Mouse (Mus musculus): ENCODE measurements around the gene Kcnb1.

The Kcnb1 gene

DNA sequence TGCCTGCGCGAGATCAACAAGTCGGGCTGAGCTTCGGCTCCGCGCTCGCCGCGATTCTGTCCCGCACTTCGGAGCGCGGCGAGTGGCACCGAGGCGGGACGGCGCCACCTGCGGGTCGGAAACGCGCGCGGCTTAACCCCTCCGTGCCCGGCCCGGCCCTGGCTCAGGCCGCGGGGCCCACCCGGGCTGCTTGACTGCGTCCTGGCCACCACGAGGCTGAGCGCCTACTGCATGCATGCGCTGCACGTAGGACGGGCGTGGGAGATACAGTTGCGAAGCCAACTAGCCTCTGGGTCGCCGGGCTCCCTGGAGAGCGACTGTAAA is at the start of gene Kcnb1:
TSS of gene Kcnb1 (minus strand) at position 80 of the 324 bp plus-strand sequence.
- in situ Hi-C loops (cut with MboI; ENCODE audit: unreplicated experiment in 2 of 2): no loop called here

DNA sequence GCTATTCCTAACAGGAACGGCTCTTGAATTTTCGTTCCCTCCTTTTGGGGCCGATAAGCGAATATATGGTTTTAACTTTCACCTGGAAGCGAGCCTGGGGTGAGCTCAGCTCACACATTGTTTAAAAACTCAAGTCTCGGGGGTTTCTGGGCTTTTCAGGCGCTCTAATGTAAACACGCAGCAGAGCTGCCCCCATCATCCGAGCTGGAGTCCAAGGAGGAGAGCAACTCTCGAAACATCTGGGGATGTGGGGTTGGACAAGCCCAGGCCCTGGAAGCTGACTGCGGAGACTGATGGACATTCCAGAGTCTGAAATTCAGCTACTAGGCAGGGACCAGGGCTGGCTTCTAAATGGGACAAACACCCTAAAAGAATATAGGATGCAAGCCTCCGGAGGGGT is 49.3 kb upstream of the Kcnb1 start:
- in situ Hi-C loops (cut with MboI; ENCODE audit: unreplicated experiment in 2 of 2): no loop called here

DNA sequence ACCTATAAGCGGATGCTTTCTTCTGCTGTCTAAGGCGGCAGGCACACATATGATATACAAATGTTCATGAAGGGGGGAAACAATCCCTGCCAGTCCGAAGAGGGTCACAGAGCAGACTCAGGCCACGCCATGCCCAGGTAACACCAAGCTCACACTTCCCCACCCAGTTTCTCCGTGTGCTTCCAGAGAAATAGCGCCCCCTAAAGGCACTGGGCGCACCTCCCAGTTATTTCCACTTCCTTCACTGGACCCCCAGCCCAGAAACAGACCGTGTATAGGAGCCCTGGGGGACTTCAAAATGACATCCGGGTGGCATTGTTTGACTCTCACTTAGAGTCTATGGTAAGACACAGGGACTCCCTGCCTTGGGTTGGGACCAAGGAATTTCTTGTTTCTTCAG is 47.3 kb upstream of the Kcnb1 start:
- in situ Hi-C loops (cut with MboI; ENCODE audit: unreplicated experiment in 2 of 2): no loop called here

- in situ Hi-C loops (cut with MboI; ENCODE audit: unreplicated experiment in 2 of 2): no loop called here
Observed at GRCm38 (mm10) chr2:167236174-167236573, 46.2 kb upstream of the Kcnb1 start.

DNA sequence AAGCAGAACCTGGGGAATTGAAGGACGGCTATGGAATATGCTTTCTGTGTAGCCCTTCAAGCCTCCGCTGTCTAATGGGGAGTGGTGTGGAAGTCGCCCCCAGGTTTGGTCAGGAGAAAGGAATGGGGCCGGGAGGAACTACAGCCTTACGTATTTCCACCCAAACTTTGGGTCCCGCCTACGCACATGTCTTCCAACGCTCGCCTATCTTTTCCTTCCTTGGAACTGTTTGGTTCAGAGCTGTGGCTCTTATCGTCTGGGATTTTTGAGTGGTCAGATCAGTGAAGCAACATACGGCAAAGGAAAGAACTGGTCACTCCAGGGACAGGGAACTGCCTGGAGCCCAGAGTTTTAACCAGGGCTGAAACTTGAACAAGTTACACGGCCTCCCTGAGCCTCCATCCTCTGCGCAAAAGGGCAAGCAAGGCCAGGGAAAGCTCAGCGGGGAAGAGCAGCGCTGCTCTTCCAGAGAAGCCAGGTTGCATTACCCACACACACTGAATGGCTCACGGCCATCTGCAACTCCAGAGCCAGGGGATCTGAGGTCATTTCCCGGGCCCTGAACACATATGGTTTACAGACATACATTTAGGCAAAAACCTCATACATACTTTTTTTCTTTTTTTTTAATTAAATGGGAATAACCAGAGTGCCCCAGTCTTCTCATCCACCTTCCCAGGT is 45.5 kb upstream of the Kcnb1 start:
- in situ Hi-C loops (cut with MboI; ENCODE audit: unreplicated experiment in 2 of 2): no loop called here

GRCm38 (mm10) chr2:167233771-167234170 is 43.8 kb upstream of the Kcnb1 start:
- in situ Hi-C loops (cut with MboI; ENCODE audit: unreplicated experiment in 2 of 2): no loop called here

- in situ Hi-C loops (cut with MboI; ENCODE audit: unreplicated experiment in 2 of 2): no loop called here
Observed at GRCm38 (mm10) chr2:167233009-167233335, 43.0 kb upstream of the Kcnb1 start.

DNA sequence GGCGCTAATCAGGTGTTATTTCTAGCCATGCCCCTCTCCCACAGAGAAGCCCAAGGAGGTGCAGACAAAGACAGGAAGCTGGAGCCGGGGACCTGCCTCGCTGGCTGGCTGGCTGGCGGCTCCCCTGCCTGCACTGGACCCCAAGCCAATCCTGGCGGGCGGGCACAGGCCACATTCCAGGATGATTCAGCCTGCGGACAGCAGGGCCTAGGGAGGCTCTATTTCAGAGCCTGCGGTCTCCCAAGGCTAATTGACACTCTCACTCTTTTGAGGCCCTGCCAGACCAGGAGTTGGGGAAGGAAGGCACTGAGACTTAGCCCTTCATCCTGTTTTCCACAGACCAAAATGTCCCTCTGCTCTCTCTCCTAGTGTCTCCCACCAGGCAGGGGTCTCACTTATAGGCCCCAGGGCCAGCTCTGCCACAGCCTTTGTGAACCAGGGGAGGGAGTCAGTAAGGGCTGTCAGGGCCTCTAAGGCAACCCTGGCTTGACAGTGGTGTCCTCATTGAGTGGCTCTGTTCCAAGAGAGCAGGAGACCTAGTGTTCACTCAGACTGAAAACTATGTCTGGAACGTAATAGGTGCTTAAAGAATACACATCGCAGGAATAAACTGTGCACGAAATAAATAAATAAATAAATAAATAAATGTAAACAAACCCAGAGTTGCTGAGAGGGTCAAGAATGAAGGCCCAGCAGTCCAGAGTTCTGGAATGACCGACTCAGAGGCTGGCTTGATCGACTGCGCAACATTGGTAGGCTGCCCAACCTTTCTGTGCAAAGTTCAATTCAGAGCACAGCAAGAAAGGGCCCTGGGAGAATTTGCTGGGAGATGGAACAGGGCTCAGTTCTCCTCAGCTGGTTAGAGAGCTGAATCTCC is 42.4 kb upstream of the Kcnb1 start:
- in situ Hi-C loops (cut with MboI; ENCODE audit: unreplicated experiment in 2 of 2): no loop called here

DNA sequence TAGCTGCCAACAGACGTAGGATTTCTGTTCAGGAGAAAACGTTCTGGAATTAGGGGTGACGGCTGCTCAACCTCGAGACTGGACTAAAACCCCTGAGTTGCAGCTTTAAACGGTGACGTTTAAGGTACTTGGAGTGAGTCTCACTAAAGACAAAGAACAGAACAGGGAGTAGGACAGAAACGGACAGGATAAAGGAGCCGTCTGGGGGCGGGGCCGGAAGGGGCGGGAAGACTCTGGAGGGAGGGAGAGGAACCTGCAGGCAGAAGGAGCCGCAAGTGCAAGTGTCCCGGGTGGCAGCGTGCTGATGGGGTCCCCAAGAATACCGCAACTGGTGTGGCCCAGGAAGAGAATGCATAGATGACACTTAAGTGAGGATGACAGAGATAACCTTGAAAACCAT is 40.6 kb upstream of the Kcnb1 start:
- in situ Hi-C loops (cut with MboI; ENCODE audit: unreplicated experiment in 2 of 2): no loop called here

GRCm38 (mm10) chr2:167224937-167225336 is 35.0 kb upstream of the Kcnb1 start:
- in situ Hi-C loops (cut with MboI; ENCODE audit: unreplicated experiment in 2 of 2): loop anchor here (5.0 to 25.0 kb wide), 5 partner anchors 52 to 1138 kb away; partner anchors contain the start of gene Slc9a8 (in 1 of the 2)

DNA sequence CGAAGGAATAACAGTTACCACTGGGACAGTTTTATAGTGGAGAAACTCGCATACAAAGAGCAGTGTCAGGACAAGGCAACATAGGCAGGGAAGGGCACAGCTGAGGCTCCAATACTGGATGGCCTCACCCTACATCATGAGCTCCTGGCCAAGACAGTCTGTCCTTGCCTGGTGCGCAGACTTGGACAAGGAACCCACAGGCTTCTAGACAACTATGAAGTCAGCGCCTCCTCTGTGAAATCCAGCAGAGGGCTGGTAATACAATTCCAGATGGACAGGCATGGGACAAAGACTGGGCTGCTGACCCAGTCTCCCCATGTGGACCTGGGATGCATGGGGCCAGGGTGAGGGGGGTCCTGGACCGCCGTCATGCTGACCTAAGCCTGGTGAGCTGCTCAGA is 34.2 kb upstream of the Kcnb1 start:
- in situ Hi-C loops (cut with MboI; ENCODE audit: unreplicated experiment in 2 of 2): loop anchor here (5.0 to 25.0 kb wide), 5 partner anchors 53 to 1137 kb away; partner anchors contain the start of gene Slc9a8 (in 1 of the 2)

DNA sequence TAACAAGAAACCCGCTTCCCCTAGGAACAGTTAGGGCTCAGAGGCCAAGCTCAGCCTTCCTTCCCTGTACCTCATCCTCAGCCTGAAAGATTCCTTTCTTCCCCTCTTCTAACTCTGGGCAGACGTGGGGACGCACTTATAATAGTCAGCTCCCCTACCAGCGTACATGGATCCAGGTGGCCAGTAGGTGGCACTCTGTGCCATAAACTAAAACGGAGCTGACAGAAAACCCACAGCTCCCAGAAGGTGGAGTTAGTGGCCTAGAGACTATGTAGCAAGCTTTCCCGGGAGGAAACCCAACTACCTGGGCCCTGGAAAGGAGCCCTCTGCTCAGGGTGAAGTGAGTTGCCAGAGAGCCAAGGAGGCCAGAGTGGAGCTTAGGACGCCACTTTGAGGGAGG is 32.2 kb upstream of the Kcnb1 start:
- in situ Hi-C loops (cut with MboI; ENCODE audit: unreplicated experiment in 2 of 2): loop anchor here (5.0 to 25.0 kb wide), 5 partner anchors 55 to 1135 kb away; partner anchors contain the start of gene Slc9a8 (in 1 of the 2)

DNA sequence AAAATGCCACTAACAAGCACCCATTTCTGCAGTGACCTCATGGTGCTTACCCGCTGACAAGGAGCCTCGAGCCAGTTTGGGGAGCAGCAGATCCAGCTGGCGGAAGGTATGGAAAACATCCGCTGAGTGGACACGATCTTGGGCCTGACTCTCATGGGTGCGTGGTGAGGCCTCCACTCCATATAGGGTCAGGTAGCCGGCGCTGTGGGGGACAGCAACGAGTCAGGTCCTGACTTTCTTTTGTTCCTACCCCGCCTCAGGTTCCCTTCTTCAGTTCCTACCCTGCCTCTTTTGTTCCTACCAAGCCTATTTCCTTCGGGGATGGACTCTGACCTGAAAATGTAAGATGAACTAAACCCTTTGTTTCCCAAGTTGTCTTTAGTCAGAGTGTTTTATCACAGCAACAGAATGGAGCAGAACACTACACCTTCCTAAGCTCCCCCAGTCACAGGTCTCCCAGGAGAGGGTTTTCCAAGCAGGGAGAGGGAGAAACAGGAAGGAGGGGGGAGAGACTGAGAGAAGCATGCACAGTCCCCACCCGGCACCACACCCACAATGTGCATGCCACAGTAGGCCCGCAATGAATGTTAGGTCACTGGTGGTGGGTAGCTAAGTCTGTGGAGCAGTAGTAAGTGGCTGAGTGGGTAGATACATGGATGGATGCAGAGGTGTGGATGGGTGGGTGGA is 31.3 kb upstream of the Kcnb1 start:
- in situ Hi-C loops (cut with MboI; ENCODE audit: unreplicated experiment in 2 of 2): loop anchor here (5.0 to 25.0 kb wide), 5 partner anchors 56 to 1134 kb away; partner anchors contain the start of gene Slc9a8 (in 1 of the 2)

GRCm38 (mm10) chr2:167220736-167221135 is 30.8 kb upstream of the Kcnb1 start:
- in situ Hi-C loops (cut with MboI; ENCODE audit: unreplicated experiment in 2 of 2): loop anchor here (5.0 to 25.0 kb wide), 5 partner anchors 57 to 1133 kb away; partner anchors contain the start of gene Slc9a8 (in 1 of the 2)

DNA sequence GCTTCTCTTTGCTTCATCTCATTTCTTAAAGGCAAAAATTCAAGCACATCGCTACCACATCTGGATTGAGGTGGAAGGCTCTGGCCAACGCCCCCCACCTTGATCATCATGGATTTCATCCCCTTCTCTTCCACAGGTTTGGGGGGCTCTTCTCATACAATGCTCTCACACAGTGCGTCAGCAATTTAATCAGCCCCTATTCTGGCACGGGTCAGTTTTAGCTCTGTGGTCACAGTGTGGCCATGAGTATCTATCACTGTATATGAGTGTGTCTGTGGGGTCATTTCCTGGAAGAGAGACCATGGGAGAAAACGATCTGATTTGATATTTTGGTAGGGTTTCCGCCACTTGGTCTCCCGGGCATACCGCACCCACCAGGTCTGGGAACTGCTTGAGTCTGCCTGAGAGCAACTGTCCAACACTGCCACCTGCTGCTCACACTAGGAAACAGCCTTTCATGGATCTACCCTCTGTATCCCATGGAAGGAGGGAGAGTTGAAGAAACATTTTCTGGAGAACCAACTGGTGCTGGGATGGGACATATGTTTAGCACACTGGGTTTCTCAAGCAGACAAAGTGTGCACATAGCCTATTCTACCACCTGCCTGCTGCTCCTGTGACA is 29.3 kb upstream of the Kcnb1 start:
- in situ Hi-C loops (cut with MboI; ENCODE audit: unreplicated experiment in 2 of 2): loop anchor here (5.0 to 25.0 kb wide), 4 partner anchors 107 to 1132 kb away; no protein-coding TSS in a partner anchor

- in situ Hi-C loops (cut with MboI; ENCODE audit: unreplicated experiment in 2 of 2): loop anchor here (5.0 to 25.0 kb wide), 4 partner anchors 101 to 1126 kb away; no protein-coding TSS in a partner anchor
Observed at GRCm38 (mm10) chr2:167213666-167214065, 23.7 kb upstream of the Kcnb1 start.

DNA sequence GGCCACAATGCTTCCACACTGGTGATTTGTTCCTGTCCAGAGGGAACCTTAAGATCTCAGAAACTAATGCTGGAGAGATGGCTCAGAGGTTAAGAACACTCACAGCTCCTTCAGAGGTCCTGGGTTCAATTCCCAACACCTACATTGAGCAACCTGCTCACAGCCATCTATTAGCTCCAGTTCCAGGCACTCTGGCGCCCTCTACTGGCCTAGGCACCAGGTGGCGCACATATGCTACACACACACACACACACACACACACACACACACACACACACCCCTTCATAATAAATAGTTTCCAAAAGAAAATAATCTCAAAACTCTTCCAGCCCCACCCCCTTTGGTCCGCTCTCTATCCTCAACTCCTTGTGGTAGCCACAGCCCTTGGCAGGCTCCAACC is 23.1 kb upstream of the Kcnb1 start:
- in situ Hi-C loops (cut with MboI; ENCODE audit: unreplicated experiment in 2 of 2): loop anchor here (5.0 to 25.0 kb wide), 4 partner anchors 101 to 1126 kb away; no protein-coding TSS in a partner anchor

DNA sequence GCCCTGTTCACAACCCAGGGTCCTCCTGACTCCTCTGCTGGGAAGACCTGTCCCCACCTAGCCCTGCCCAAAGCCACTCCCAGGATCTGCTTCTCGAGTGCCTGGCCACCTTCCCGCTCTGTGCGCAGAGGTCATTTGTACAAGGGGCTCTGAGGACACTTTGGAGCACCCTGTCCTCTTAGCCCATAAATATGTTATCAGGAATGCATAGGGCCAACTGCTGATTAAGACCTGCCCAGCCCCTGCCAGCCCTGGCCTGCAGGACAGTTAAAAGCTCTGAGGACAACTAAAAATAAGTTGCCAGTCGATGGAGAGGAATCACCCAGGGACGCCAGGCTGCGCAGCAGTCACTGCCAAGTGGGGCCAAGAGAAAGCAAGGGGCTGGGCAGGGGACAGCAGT is 22.6 kb upstream of the Kcnb1 start:
- in situ Hi-C loops (cut with MboI; ENCODE audit: unreplicated experiment in 2 of 2): loop anchor here (5.0 to 25.0 kb wide), 4 partner anchors 100 to 1125 kb away; no protein-coding TSS in a partner anchor

DNA sequence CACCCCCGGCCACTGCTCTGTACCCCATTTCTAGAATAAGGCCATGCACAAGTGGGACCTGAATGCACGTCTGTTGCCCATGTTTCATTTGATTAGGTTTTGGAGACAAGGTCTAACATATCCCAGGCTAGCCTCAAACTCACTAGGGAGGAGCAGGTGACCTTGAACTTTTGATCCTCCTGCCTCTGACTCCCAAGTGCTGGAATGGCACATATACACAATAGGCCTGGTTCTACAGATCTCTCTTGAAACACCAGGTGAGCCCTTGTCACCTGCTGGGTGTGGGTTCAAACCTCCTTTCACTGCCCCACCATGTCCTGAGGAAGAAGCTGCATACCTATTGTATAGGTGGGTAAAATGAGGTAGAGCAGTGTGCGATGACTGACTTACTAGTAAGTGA is 22.1 kb upstream of the Kcnb1 start:
- in situ Hi-C loops (cut with MboI; ENCODE audit: unreplicated experiment in 2 of 2): loop anchor here (5.0 to 25.0 kb wide), 4 partner anchors 100 to 1125 kb away; no protein-coding TSS in a partner anchor

GRCm38 (mm10) chr2:167209900-167210299 is 19.9 kb upstream of the Kcnb1 start:
- in situ Hi-C loops (cut with MboI; ENCODE audit: unreplicated experiment in 2 of 2): loop anchor here (5.0 to 25.0 kb wide), 4 partner anchors 98 to 1123 kb away; no protein-coding TSS in a partner anchor

Measured in v-Abl transformed pro-B cells (cell line).